Mouse (Mus musculus) midbrain, postnatal 0 days (tissue): ENCODE data around the gene Relb. TPM values are rescaled to one million over a fixed set of nuclear protein-coding genes. Genes with fewer than 3 reads are reported as not detected.

Experiments used
- ATAC-seq: fragments of 200-750 bp; cut with Nextera tagmentation; 2 replicates; pipeline ENCODE4 v1.8.0; 2017; ENCODE audit warnings: moderate number of reproducible peaks, mild to moderate bottlenecking, moderate TSS enrichment, moderate library complexity; ENCODE audit not compliant: low FRiP score
- DNase-seq: peaks from one replicate; pipeline ENCODE4 v3.0.0-alpha.2; 2015; ENCODE audit warnings: low spot score
- H3K27ac ChIP-seq: fragments of 300-500 bp; sonication (generic); 2 replicates; pipeline ENCODE4 v1.5.1; 2014; ENCODE audit warnings: low read depth, mild to moderate bottlenecking, low read length, mixed read lengths
- H3K27me3 ChIP-seq: fragments of 300-500 bp; sonication (generic); 2 replicates; pipeline ENCODE4 v1.6.1; 2014; ENCODE audit warnings: low read length, control low read depth, mixed read lengths; ENCODE audit not compliant: insufficient read depth
- H3K36me3 ChIP-seq: fragments of 300-500 bp; sonication (generic); 2 replicates; pipeline ENCODE4 v1.6.1; 2014; ENCODE audit warnings: low read length, control low read depth, mixed read lengths; ENCODE audit not compliant: insufficient read depth
- H3K4me1 ChIP-seq: fragments of 300-500 bp; sonication (generic); 2 replicates; pipeline ENCODE4 v1.6.1; 2014; ENCODE audit warnings: mild to moderate bottlenecking, control low read depth, antibody characterized with exemption, low read length, mixed read lengths; ENCODE audit not compliant: insufficient read depth
- H3K4me2 ChIP-seq: fragments of 300-500 bp; sonication (generic); 2 replicates; pipeline ENCODE4 v1.6.1; 2014; ENCODE audit warnings: low read depth, mild to moderate bottlenecking, low read length, mixed read lengths; ENCODE audit not compliant: poor library complexity, severe bottlenecking
- H3K4me3 ChIP-seq: fragments of 300-500 bp; sonication (generic); 2 replicates; pipeline ENCODE4 v1.5.1; 2014; ENCODE audit warnings: low read depth, mild to moderate bottlenecking, low read length, moderate library complexity
- H3K9ac ChIP-seq: fragments of 300-500 bp; sonication (generic); replicated peaks from 2 replicates; pipeline ENCODE4 v1.6.1; 2014; ENCODE audit warnings: mild to moderate bottlenecking, low read length, moderate library complexity, mixed read lengths; ENCODE audit not compliant: poor library complexity, severe bottlenecking
- H3K9me3 ChIP-seq: fragments of 300-500 bp; sonication (generic); 2 replicates; pipeline ENCODE4 v1.6.1; 2016; ENCODE audit warnings: low read length, control low read depth
- CTCF ChIP-seq: IDR thresholded peaks from 2 replicates; pipeline ENCODE4 v1.5.1; 2016; ENCODE audit warnings: antibody characterized with exemption, mild to moderate bottlenecking
- WGBS: fragments of 180-500 bp; shearing (Covaris S2); extraction: QIAGEN DNeasy Blood & Tissue Kit; methylation state at CpG from one replicate; pipeline ENCODE4 v1.1.7; 2014; 5-methylcytosine and 5-hydroxymethylcytosine counted together
- polyA plus RNA-seq: library from polyadenylated mRNA; unstranded; fragments of >200 nt; fragmentation: Nextera tagmentation; extraction: Ambion mirVana; gene quantifications from 2 replicates; pipeline ENCODE4 v1.2.1, GENCODE M21; 2015
- total RNA-seq: library from RNA; depleted of rRNA; stranded (reverse); fragments of >200 nt; gene quantifications from 2 replicates; pipeline ENCODE4 v1.2.3, GENCODE M21; 2014

Relb gene
- total and polyA plus RNA-seq, 2 experiments from 2014 or later = 5.6 to 7.3 TPM

GRCm38 (mm10) chr7:19671511-19671910 lies 42.3 kb upstream of the Relb start:
- Histone ChIP-seq H3K27me3 (no peaks in the 10 kb centered on the region), H3K4me3 (no peak overlapping the region), H3K27ac (no peak overlapping the region), H3K9ac (no peak overlapping the region), H3K9me3 (no peaks in the 10 kb centered on the region), H3K4me2 (no peak overlapping the region), H3K36me3 (no peaks in the 10 kb centered on the region), H3K4me1 (no peaks in the 10 kb centered on the region)
- ATAC-seq (no peak), DNase-seq (no peak)
- TF ChIP-seq CTCF = no peak
- 75% methylated on average over 10 of the region's 10 CpGs for WGBS

GRCm38 (mm10) chr7:19668947-19669721 lies 39.9 kb upstream of the Relb start:
- peak; percentile 72 for ATAC-seq
- Histone ChIP-seq H3K27ac (peak overlapping the region; percentile 49; the same call in 1 of the 2 replicates), H3K9ac (no peak overlapping the region), H3K36me3 (no peaks in the 10 kb centered on the region), H3K27me3 (no peaks in the 10 kb centered on the region), H3K4me3 (no peak overlapping the region), H3K4me2 (peak overlapping the region; percentile 7; the same call in 1 of the 2 replicates), H3K9me3 (no peaks in the 10 kb centered on the region), H3K4me1 (no peaks in the 10 kb centered on the region)
- peak; percentile 97 for DNase-seq
- peak; percentile 95 for TF ChIP-seq CTCF
- 9% methylated on average over 10 of the region's 10 CpGs for WGBS

- no peak overlapping the region for H3K4me3 ChIP-seq
- peaks cover 8% of the 10 kb centered on the region; the same call in 1 of the 2 replicates for H3K4me1 ChIP-seq
- no peak for TF ChIP-seq CTCF
- no peak overlapping the region for H3K9ac ChIP-seq
- H3K27me3 ChIP-seq = no peaks in the 10 kb centered on the region
- DNase-seq = no peak
- no peaks in the 10 kb centered on the region for H3K36me3 ChIP-seq
- WGBS = 83% methylated on average over 2 of the region's 2 CpGs
- H3K4me2 ChIP-seq = no peak overlapping the region
- no peaks in the 10 kb centered on the region for H3K9me3 ChIP-seq
- no peak overlapping the region for H3K27ac ChIP-seq
- ATAC-seq = no peak
Measured at GRCm38 (mm10) chr7:19667434-19667833, 38.2 kb upstream of the Relb start.

GRCm38 (mm10) chr7:19666750-19667149 lies 37.5 kb upstream of the Relb start:
- DNase-seq (peak; percentile 8), ATAC-seq (no peak)
- WGBS = 68% methylated on average over 3 of the region's 3 CpGs
- Histone ChIP-seq H3K27me3 (no peaks in the 10 kb centered on the region), H3K9me3 (no peaks in the 10 kb centered on the region), H3K36me3 (peaks cover 3% of the 10 kb centered on the region), H3K4me1 (peaks cover 8% of the 10 kb centered on the region; the same call in 1 of the 2 replicates), H3K4me3 (no peak overlapping the region), H3K4me2 (no peak overlapping the region), H3K27ac (no peak overlapping the region), H3K9ac (no peak overlapping the region)
- peak; percentile 49 for TF ChIP-seq CTCF

- peak; percentile 98 for DNase-seq
- Histone ChIP-seq H3K4me1 (peaks cover 8% of the 10 kb centered on the region; the same call in 1 of the 2 replicates), H3K36me3 (peaks cover 4% of the 10 kb centered on the region), H3K9me3 (no peaks in the 10 kb centered on the region), H3K9ac (peak within 1 kb of the TSS; percentile 89), H3K4me3 (peak within 1 kb of the TSS; percentile 95), H3K27ac (peak within 1 kb of the TSS; percentile 81), H3K4me2 (peak within 1 kb of the TSS; percentile 86), H3K27me3 (no peaks in the 10 kb centered on the region)
- peak; percentile 88 for ATAC-seq
- TF ChIP-seq CTCF = peak; percentile 79
- 1% methylated on average over 61 of the region's 63 CpGs for WGBS
Measured at GRCm38 (mm10) chr7:19664955-19665841, 36.0 kb upstream of the Relb start, which contains the start of gene Clptm1. TSS of gene Clptm1 (minus strand) at chr7:19665033.
